Mouse (Mus musculus) urinary bladder, postnatal 0 days (tissue): ENCODE results near the gene Pilrb2. TPM values are rescaled to one million over a fixed set of nuclear protein-coding genes. Genes with fewer than 3 reads are reported as not detected.

Experiments used
- polyA plus RNA-seq: library from polyadenylated mRNA; unstranded; fragments of >200 nt; fragmentation: Nextera tagmentation; extraction: Ambion mirVana; gene quantifications from 2 replicates; pipeline ENCODE4 v1.2.1, GENCODE M21; 2015

The Pilrb2 gene
- polyA plus RNA-seq, result 0.71 and 3.5 TPM in 2 replicates

DNA sequence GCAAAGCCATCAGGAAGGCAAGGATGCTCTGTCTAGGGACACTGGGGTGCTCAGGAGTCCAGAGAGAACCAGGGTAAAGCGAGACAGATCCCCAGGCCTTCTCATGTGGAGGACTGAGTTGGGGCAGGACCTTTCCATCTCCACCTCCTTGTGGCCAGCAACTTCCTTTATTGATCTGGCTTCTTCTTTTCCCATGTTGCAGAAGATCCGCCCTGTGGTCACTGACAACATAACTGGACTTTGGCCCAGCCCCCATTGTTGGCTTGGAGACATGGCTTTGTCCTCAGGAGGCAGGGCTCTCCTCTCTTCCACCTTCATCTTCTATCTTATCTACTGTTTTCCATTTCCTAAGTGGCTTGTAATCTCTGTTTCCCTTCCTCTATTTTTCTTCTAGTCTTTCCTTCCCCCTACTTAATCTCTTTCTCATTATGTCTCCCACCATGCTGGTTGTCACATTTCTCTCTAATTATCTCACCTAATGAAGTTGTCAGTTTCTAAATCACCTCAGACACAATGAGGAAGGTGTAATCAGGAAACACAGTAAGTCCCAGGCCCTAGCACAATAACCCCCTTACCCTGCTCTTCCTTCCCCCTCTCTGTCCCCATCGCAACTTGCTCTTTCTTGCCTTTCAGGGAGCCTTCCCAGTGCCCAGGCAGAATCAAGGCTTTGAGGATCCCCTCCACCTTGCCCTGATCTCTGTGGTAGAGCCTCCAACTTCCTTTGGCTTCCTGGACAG lies at the start of gene Pilrb2:
Pilrb2 (minus strand) TSS at position 172 of the 737 bp plus-strand sequence.

GRCm38 (mm10) chr5:137857960-137858710 lies 13.5 kb downstream of the Pilrb2 start, which contains the start of gene Pilrb1:
TSS of gene Pilrb1 (minus strand) at chr5:137858106.

DNA sequence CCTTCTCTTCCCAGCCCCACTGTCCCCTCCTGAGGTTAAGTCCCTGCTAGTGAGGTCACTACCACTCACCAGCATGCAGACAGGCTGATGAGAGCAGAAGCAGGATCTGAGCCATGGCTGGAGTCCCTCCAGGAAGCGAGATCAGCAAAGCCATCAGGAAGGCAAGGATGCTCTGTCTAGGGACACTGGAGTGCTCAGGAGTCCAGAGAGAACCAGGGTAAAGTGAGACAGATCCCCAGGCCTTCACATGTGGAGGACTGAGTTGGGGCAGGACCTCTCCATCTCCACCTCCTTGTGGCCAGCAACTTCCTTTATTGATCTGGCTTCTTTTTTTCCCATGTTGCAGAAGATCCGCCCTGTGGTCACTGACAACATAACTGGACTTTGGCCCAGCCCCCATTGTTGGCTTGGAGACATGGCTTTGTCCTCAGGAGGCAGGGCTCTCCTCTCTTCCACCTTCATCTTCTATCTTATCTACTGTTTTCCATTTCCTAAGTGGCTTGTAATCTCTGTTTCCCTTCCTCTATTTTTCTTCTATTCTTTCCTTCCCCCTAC lies 35.6 kb downstream of the Pilrb2 start, which contains the start of gene Pilra:
Pilra (minus strand) TSS at position 316 of the 555 bp plus-strand sequence.

Other genes starting within 250 kb of the Pilrb2 start
- gene Fbxo24, start 242.8 kb downstream of the Pilrb2 start, polyA plus RNA-seq, result 0.28 and 0.29 TPM in 2 replicates
- gene Lrch4, start 242.7 kb downstream of the Pilrb2 start, polyA plus RNA-seq, result 22.2 and 25.0 TPM in 2 replicates
- 4.4 and 6.3 TPM in 2 replicates for gene Gm20605, start 242.6 kb downstream of the Pilrb2 start, polyA plus RNA-seq
- gene Sap25, start 230.5 kb downstream of the Pilrb2 start, polyA plus RNA-seq, result 2.6 and 3.3 TPM in 2 replicates
- 0.06 and 0.18 TPM in 2 replicates for gene Irs3, start 226.1 kb downstream of the Pilrb2 start, polyA plus RNA-seq
- 17.8 and 25.5 TPM in 2 replicates for gene Agfg2, start 187.1 kb downstream of the Pilrb2 start, polyA plus RNA-seq
- gene Nyap1, start 130.2 kb downstream of the Pilrb2 start, polyA plus RNA-seq, result 0.81 and 0.98 TPM in 2 replicates
- 222 and 228 TPM in 2 replicates for gene Tsc22d4, start 126.1 kb downstream of the Pilrb2 start, polyA plus RNA-seq
- 12.5 and 12.7 TPM in 2 replicates for gene Ppp1r35, start 93.0 kb downstream of the Pilrb2 start, polyA plus RNA-seq
- 5.8 and 6.8 TPM in 2 replicates for gene Mepce, start 84.2 kb downstream of the Pilrb2 start, polyA plus RNA-seq
- gene Zcwpw1, start 84.0 kb downstream of the Pilrb2 start, polyA plus RNA-seq, result 4.1 and 4.9 TPM in 2 replicates
- gene Pilra, start 35.5 kb downstream of the Pilrb2 start, polyA plus RNA-seq, result 84.3 and 85.3 TPM in 2 replicates
- 0.79 and 4.1 TPM in 2 replicates for gene Pilrb1, start 13.7 kb downstream of the Pilrb2 start, polyA plus RNA-seq
- gene Cyp3a13, start 49.8 kb upstream of the Pilrb2 start, polyA plus RNA-seq, result 0.24 and 0.42 TPM in 2 replicates
- 0.33 and 0.45 TPM in 2 replicates for gene Gjc3, start 91.3 kb upstream of the Pilrb2 start, polyA plus RNA-seq
- gene Azgp1, start 109.7 kb upstream of the Pilrb2 start, polyA plus RNA-seq, result 0.28 and 0.48 TPM in 2 replicates
- not detected in 2 replicates for gene Smok3a, start 149.4 kb upstream of the Pilrb2 start, polyA plus RNA-seq
- not detected in 2 replicates for gene Smok3b, start 149.6 kb upstream of the Pilrb2 start, polyA plus RNA-seq
- not detected in 2 replicates for gene Smok3c, start 181.4 kb upstream of the Pilrb2 start, polyA plus RNA-seq
- 5.8 and 7.2 TPM in 2 replicates for gene Zkscan1, start 213.3 kb upstream of the Pilrb2 start, polyA plus RNA-seq
- 23.5 and 26.3 TPM in 2 replicates for gene Zscan21, start 245.1 kb upstream of the Pilrb2 start, polyA plus RNA-seq